Mouse (Mus musculus): ENCODE measurements around the gene BC051142. TPM values are rescaled to one million over a fixed set of nuclear protein-coding genes. Genes with fewer than 3 reads are reported as not detected.

Gene BC051142
- 20.9 TPM for polyA plus RNA-seq (2014; fragmentation: Illumina TruSeq; extraction: RNeasy Lipid Tissue Mini Kit (QIAGEN cat#74804); ENCODE audit: low read depth, low replicate concordance)

DNA sequence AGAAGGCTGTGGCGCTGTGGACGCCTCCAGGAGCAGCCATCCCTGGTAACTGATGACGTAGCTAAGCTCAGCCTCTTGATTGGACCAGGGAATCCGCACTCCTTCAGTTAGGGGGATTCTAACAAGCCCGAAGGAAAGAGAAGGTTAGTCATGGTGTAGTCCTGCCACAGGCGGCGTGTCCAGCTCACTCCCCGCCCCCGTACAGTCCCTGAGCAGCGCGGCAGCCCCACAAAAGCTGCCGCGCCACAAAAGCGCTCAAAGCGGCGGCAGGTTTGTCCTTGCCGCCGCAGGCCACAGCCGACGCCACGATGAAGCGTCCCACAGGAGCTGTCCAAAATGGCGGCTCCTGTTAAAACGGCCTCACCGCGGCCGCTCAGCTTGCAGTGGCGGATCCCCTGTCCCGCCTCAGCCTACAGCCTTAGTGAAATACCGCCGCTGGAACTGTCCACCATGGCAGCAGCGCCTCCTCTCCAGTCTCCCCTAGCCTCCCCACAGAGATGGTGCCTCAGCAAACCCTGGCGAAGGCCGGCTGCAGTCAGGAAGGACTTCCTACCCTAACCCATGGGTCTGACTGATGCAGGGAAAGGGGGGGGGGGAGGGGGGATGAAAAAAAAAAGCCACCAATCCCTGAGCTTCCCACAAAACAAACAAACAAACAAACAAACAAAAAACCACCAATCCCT is at the start of gene BC051142:
TSS of gene BC051142 (plus strand) at position 110 of the 683 bp plus-strand sequence.

DNA sequence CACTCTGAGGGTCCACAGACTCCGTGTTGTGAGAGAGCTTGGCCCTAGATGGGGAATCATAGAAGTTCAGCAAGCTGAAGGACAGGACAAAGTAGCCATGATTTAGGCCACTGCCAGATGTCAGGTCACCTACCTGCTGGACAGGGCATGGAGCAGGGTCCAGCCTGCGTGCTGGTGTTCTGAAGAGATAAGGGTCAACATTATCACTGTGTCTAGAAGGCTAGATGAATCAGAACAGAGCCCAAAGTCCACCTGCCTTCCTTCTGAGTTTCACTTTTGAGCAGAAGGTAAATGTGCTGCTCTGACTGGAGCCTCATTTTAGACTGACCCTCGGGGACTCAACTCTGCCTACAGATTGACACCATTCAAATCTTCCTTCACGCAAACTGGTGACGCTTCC is 44.1 kb upstream of the BC051142 start, which contains the start of gene Btnl2:
TSS of gene Btnl2 (plus strand) at position 284 of the 400 bp plus-strand sequence.

DNA sequence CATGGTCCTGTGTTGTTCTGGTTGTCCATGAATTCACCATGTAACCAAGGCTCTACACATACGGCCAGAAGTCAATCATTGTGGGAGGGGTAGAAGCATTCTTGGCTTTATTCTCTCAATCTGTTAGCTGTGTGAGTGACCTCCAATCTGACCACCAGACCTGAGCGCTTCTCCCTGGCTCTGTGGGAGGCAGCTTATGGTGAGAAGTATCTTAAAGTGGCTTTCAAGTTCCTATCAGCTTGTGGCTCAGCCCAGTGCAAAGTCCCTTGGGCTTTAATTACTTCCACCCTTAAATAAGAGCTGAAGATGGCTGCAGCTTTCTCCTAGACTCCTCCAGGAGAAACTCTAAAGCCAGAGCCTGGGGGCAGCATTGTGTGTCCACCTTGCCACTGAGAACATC is 21.8 kb upstream of the BC051142 start, which contains the start of gene Btnl1:
TSS of gene Btnl1 (plus strand) at position 286 of the 400 bp plus-strand sequence.

GRCm38 (mm10) chr17:34477238-34478013 is 78.8 kb downstream of the BC051142 start, which contains the start of gene Btnl4:
TSS of gene Btnl4 (minus strand) at chr17:34477318.

Other genes starting within 250 kb of the BC051142 start
- gene H2-DMb1, start 245.7 kb upstream of the BC051142 start, polyA plus RNA-seq (2014; fragmentation: Illumina TruSeq; extraction: RNeasy Lipid Tissue Mini Kit (QIAGEN cat#74804); ENCODE audit: low read depth, low replicate concordance) = 43.1 TPM
- 19.5 TPM for gene Tap1, start 211.3 kb upstream of the BC051142 start, polyA plus RNA-seq (2014; fragmentation: Illumina TruSeq; extraction: RNeasy Lipid Tissue Mini Kit (QIAGEN cat#74804); ENCODE audit: low read depth, low replicate concordance)
- 19.8 TPM for gene Psmb9, start 211.1 kb upstream of the BC051142 start, polyA plus RNA-seq (2014; fragmentation: Illumina TruSeq; extraction: RNeasy Lipid Tissue Mini Kit (QIAGEN cat#74804); ENCODE audit: low read depth, low replicate concordance)
- gene Psmb8, start 201.1 kb upstream of the BC051142 start, polyA plus RNA-seq (2014; fragmentation: Illumina TruSeq; extraction: RNeasy Lipid Tissue Mini Kit (QIAGEN cat#74804); ENCODE audit: low read depth, low replicate concordance) = 45.9 TPM
- 26.3 TPM for gene Tap2, start 195.3 kb upstream of the BC051142 start, polyA plus RNA-seq (2014; fragmentation: Illumina TruSeq; extraction: RNeasy Lipid Tissue Mini Kit (QIAGEN cat#74804); ENCODE audit: low read depth, low replicate concordance)
- 2.3 TPM for gene H2-Ob, start 159.9 kb upstream of the BC051142 start, polyA plus RNA-seq (2014; fragmentation: Illumina TruSeq; extraction: RNeasy Lipid Tissue Mini Kit (QIAGEN cat#74804); ENCODE audit: low read depth, low replicate concordance)
- 244 TPM for gene H2-Ab1, start 141.1 kb upstream of the BC051142 start, polyA plus RNA-seq (2014; fragmentation: Illumina TruSeq; extraction: RNeasy Lipid Tissue Mini Kit (QIAGEN cat#74804); ENCODE audit: low read depth, low replicate concordance)
- 369 TPM for gene H2-Aa, start 111.0 kb upstream of the BC051142 start, polyA plus RNA-seq (2014; fragmentation: Illumina TruSeq; extraction: RNeasy Lipid Tissue Mini Kit (QIAGEN cat#74804); ENCODE audit: low read depth, low replicate concordance)
- gene H2-Eb1, start 93.0 kb upstream of the BC051142 start, polyA plus RNA-seq (2014; fragmentation: Illumina TruSeq; extraction: RNeasy Lipid Tissue Mini Kit (QIAGEN cat#74804); ENCODE audit: low read depth, low replicate concordance) = 265 TPM
- not detected for gene H2-Eb2, start 73.2 kb upstream of the BC051142 start, polyA plus RNA-seq (2014; fragmentation: Illumina TruSeq; extraction: RNeasy Lipid Tissue Mini Kit (QIAGEN cat#74804); ENCODE audit: low read depth, low replicate concordance)
- gene Btnl2, start 44.0 kb upstream of the BC051142 start, polyA plus RNA-seq (2014; fragmentation: Illumina TruSeq; extraction: RNeasy Lipid Tissue Mini Kit (QIAGEN cat#74804); ENCODE audit: low read depth, low replicate concordance) = 0.60 TPM
- gene Btnl1, start 21.7 kb upstream of the BC051142 start, polyA plus RNA-seq (2014; fragmentation: Illumina TruSeq; extraction: RNeasy Lipid Tissue Mini Kit (QIAGEN cat#74804); ENCODE audit: low read depth, low replicate concordance) = not detected
- gene Btnl4, start 78.5 kb downstream of the BC051142 start, polyA plus RNA-seq (2014; fragmentation: Illumina TruSeq; extraction: RNeasy Lipid Tissue Mini Kit (QIAGEN cat#74804); ENCODE audit: low read depth, low replicate concordance) = not detected
- gene Btnl6, start 118.5 kb downstream of the BC051142 start, polyA plus RNA-seq (2014; fragmentation: Illumina TruSeq; extraction: RNeasy Lipid Tissue Mini Kit (QIAGEN cat#74804); ENCODE audit: low read depth, low replicate concordance) = not detected
- gene Notch4, start 165.4 kb downstream of the BC051142 start, polyA plus RNA-seq (2014; fragmentation: Illumina TruSeq; extraction: RNeasy Lipid Tissue Mini Kit (QIAGEN cat#74804); ENCODE audit: low read depth, low replicate concordance) = 9.9 TPM
- gene Gpsm3, start 191.0 kb downstream of the BC051142 start, polyA plus RNA-seq (2014; fragmentation: Illumina TruSeq; extraction: RNeasy Lipid Tissue Mini Kit (QIAGEN cat#74804); ENCODE audit: low read depth, low replicate concordance) = 14.3 TPM
- gene Pbx2, start 192.4 kb downstream of the BC051142 start, polyA plus RNA-seq (2014; fragmentation: Illumina TruSeq; extraction: RNeasy Lipid Tissue Mini Kit (QIAGEN cat#74804); ENCODE audit: low read depth, low replicate concordance) = 43.0 TPM
- gene Ager, start 199.0 kb downstream of the BC051142 start, polyA plus RNA-seq (2014; fragmentation: Illumina TruSeq; extraction: RNeasy Lipid Tissue Mini Kit (QIAGEN cat#74804); ENCODE audit: low read depth, low replicate concordance) = 5.1 TPM
- gene Rnf5, start 204.9 kb downstream of the BC051142 start, polyA plus RNA-seq (2014; fragmentation: Illumina TruSeq; extraction: RNeasy Lipid Tissue Mini Kit (QIAGEN cat#74804); ENCODE audit: low read depth, low replicate concordance) = 71.9 TPM
- 88.3 TPM for gene Agpat1, start 205.4 kb downstream of the BC051142 start, polyA plus RNA-seq (2014; fragmentation: Illumina TruSeq; extraction: RNeasy Lipid Tissue Mini Kit (QIAGEN cat#74804); ENCODE audit: low read depth, low replicate concordance)
- gene Egfl8, start 217.2 kb downstream of the BC051142 start, polyA plus RNA-seq (2014; fragmentation: Illumina TruSeq; extraction: RNeasy Lipid Tissue Mini Kit (QIAGEN cat#74804); ENCODE audit: low read depth, low replicate concordance) = 3.9 TPM
- 55.8 TPM for gene Ppt2, start 229.7 kb downstream of the BC051142 start, polyA plus RNA-seq (2014; fragmentation: Illumina TruSeq; extraction: RNeasy Lipid Tissue Mini Kit (QIAGEN cat#74804); ENCODE audit: low read depth, low replicate concordance)
- gene Prrt1, start 230.7 kb downstream of the BC051142 start, polyA plus RNA-seq (2014; fragmentation: Illumina TruSeq; extraction: RNeasy Lipid Tissue Mini Kit (QIAGEN cat#74804); ENCODE audit: low read depth, low replicate concordance) = 31.3 TPM
- gene Fkbpl, start 245.9 kb downstream of the BC051142 start, polyA plus RNA-seq (2014; fragmentation: Illumina TruSeq; extraction: RNeasy Lipid Tissue Mini Kit (QIAGEN cat#74804); ENCODE audit: low read depth, low replicate concordance) = 15.4 TPM
- 49.9 TPM for gene Atf6b, start 248.3 kb downstream of the BC051142 start, polyA plus RNA-seq (2014; fragmentation: Illumina TruSeq; extraction: RNeasy Lipid Tissue Mini Kit (QIAGEN cat#74804); ENCODE audit: low read depth, low replicate concordance)